Comparison of ENCODE assay signal across 8 mouse cellular contexts in genomic region chr8:119558603-119559401, GRCm38 (mm10). TPM values are rescaled to one million over a fixed set of nuclear protein-coding genes. Genes with fewer than 3 reads are reported as not detected.
DNase-seq lines count a peak whose midpoint lies in the region; ATAC-seq lines count a peak whose summit lies in the region.

TSS of gene Mbtps1 (minus strand) at chr8:119558735.

- DNase-seq in adipocyte (ENCODE audit: low spot score) = peak; percentile 91
- DNase-seq in embryo, embryonic 10 days (ENCODE audit: low spot score) = peak; percentile 94
- peak; percentile 98 for DNase-seq in gastrocnemius, postnatal 14 days
- DNase-seq in left cerebral cortex, postnatal 10 days (ENCODE audit: extremely low spot score in 1 of 2, low spot score in 2 of 2) = peak; percentile 95 to 98
- DNase-seq in right cerebral cortex, postnatal 25 days = peak; percentile 99
- peak; percentile 99 for DNase-seq in urinary bladder, postnatal 4 days (ENCODE audit: low spot score in 2 of 2)

- peak; percentile 90 for ATAC-seq in inflammation-experienced regulatory T-cells, adult 6 months
- ATAC-seq in megakaryocyte-erythroid progenitor cell, adult 5-6 weeks (replicated peaks; ENCODE audit: low FRiP score, low TSS enrichment, poor library complexity, severe bottlenecking) = peak; percentile 82

- intact Hi-C loops in gastrocnemius, postnatal 14 days (cut with DNase I; ENCODE audit: low total_unique reads) = no loop called here
- intact Hi-C loops in left cerebral cortex, postnatal 10 days (cut with DNase I) = no loop called here

RNA-seq across cellular contexts. Expression of gene Mbtps1, which starts in this region (rescaled TPM):
- 10 to 100 TPM; 37.3 to 39.3 TPM for total RNA-seq in gastrocnemius, postnatal 14 days (2021)
- polyA plus RNA-seq in inflammation-experienced regulatory T-cells, adult 6 months (2017; shearing (Covaris generic)) = 10 to 100 TPM; 32.6 to 52.2 (median 45.6) TPM
- total RNA-seq in left cerebral cortex, postnatal 10 days (2021) = 10 to 100 TPM; 59.1 to 70.0 TPM
- total RNA-seq in megakaryocyte-erythroid progenitor cell, adult 5-6 weeks (2014; fragmentation: Nextera tagmentation) = 58.2 and 97.1 TPM in 2 replicates
- total RNA-seq in megakaryocyte-erythroid progenitor cell, adult 5-6 weeks (2017) = 35.4 and 36.7 TPM in 2 replicates

Comparison
In these comparisons a context has a peak if more than half of its experiments do, and no peak if none do; other contexts are left out.
1. Peak in every context shown above with its lines: DNase-seq and ATAC-seq.